In the genomic region with DNA sequence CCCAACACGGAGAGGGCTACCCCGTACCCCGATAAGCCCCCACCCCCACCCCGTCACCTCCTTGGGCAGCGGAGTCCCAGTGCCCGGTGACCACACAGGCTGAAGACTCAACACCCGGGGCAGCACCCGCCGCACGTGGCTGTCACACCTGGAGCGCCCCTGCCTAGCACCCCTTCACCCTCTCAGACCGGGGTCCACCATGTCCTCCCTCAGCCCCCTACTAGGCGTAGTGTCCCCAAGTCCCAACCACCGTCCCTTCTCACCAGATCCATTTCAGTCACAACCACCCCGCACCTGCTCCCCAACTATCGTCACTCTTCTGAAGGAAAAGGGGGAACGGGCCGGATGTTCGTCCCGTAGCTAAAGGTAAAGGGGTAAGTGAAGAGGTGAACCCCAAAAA, we compare ENCODE assay signal across 7 mouse cellular contexts. TPM values are rescaled to one million over a fixed set of nuclear protein-coding genes. Genes with fewer than 3 reads are reported as not detected.
DNase-seq lines count a peak whose midpoint lies in the region; ATAC-seq and TF ChIP-seq lines count a peak whose summit lies in the region.

No protein-coding gene starts in this region.

- H3K9me3 ChIP-seq in forebrain, embryonic 15.5 days = no peaks in the 10 kb centered on the region
- H3K9me3 ChIP-seq in limb, embryonic 14.5 days (ENCODE audit: control insufficient read depth, low read length) = no peaks in the 10 kb centered on the region
- H3K9me3 ChIP-seq in neural tube, embryonic 12.5 days = no peaks in the 10 kb centered on the region

- 0 out of 2 replicates have a peak overlapping the region, but pooled peaks have one; percentile 52 for H3K27ac ChIP-seq in forebrain, embryonic 15.5 days (replicated peaks)
- H3K27ac ChIP-seq in limb, embryonic 14.5 days (replicated peaks; ENCODE audit: low read depth, low read length) = no peak overlapping the region
- H3K27ac ChIP-seq in neural tube, embryonic 12.5 days = no peak overlapping the region

- peak overlapping the region; percentile 62 for H3K4me3 ChIP-seq in forebrain, embryonic 15.5 days
- H3K4me3 ChIP-seq in limb, embryonic 14.5 days (replicated peaks; ENCODE audit: low read length) = peak overlapping the region; percentile 50
- peak overlapping the region; percentile 51 for H3K4me3 ChIP-seq in neural tube, embryonic 12.5 days

- intact Hi-C loops in left cerebral cortex, postnatal 4 days (cut with DNase I) = no loop called here

- 30% methylated on average over 20 of the region's 20 CpGs for WGBS in forebrain, embryonic 15.5 days
- 23% methylated on average over 18 of the region's 20 CpGs for WGBS in limb, embryonic 14.5 days
- 16% methylated on average over 20 of the region's 20 CpGs for WGBS in neural tube, embryonic 12.5 days

- peak overlapping the region; percentile 67 for H3K4me2 ChIP-seq in forebrain, embryonic 15.5 days (replicated peaks)
- peak overlapping the region; percentile 76 for H3K4me2 ChIP-seq in limb, embryonic 14.5 days (replicated peaks; ENCODE audit: low read depth, low read length, severe bottlenecking)
- H3K4me2 ChIP-seq in neural tube, embryonic 12.5 days (replicated peaks) = peak overlapping the region; percentile 85

- TF ChIP-seq POLR2A in limb, embryonic 14.5 days (IDR thresholded peaks at IDR 0.05; ENCODE audit: borderline replicate concordance, extremely low read depth, insufficient read depth, insufficient read length) = no peak

- peaks cover 4% of the 10 kb centered on the region; the same call in 1 of the 2 replicates for H3K4me1 ChIP-seq in forebrain, embryonic 15.5 days
- H3K4me1 ChIP-seq in limb, embryonic 14.5 days (ENCODE audit: control insufficient read depth, insufficient read depth, low read length) = no peaks in the 10 kb centered on the region
- no peaks in the 10 kb centered on the region for H3K4me1 ChIP-seq in neural tube, embryonic 12.5 days

- peak; percentile 51 for ATAC-seq in forebrain, embryonic 15.5 days (replicated peaks)
- peak; percentile 7; the same call in 1 of the 2 replicates for ATAC-seq in limb, embryonic 14.5 days (ENCODE audit: low FRiP score, low read depth)
- ATAC-seq in neural tube, embryonic 12.5 days (ENCODE audit: low FRiP score, low read depth) = peak; percentile 72
- ATAC-seq in megakaryocyte-erythroid progenitor cell, adult 5-6 weeks (replicated peaks; ENCODE audit: low FRiP score, low TSS enrichment, poor library complexity, severe bottlenecking) = no peak; the same call in 1 of the 2 replicates

- no peaks in the 10 kb centered on the region for H3K27me3 ChIP-seq in forebrain, embryonic 15.5 days
- no peaks in the 10 kb centered on the region for H3K27me3 ChIP-seq in limb, embryonic 14.5 days (ENCODE audit: control insufficient read depth, insufficient read depth, low read length)
- no peaks in the 10 kb centered on the region for H3K27me3 ChIP-seq in neural tube, embryonic 12.5 days (replicated peaks)

- DNase-seq in left cerebral cortex, postnatal 4 days = peak; percentile 10
- DNase-seq in left cerebral cortex, adult 8-10 months (ENCODE audit: low spot score in 2 of 2) = no peak
- DNase-seq in c-Kit-positive CD71-positive TER-119-positive erythroid progenitor cells, embryonic 14.5 days (ENCODE audit: low spot score) = peak; percentile 19
- no peak for DNase-seq in limb, embryonic 14.5 days (ENCODE audit: low spot score)

- no peaks in the 10 kb centered on the region for H3K36me3 ChIP-seq in forebrain, embryonic 15.5 days
- H3K36me3 ChIP-seq in limb, embryonic 14.5 days (ENCODE audit: control insufficient read depth, insufficient read depth, low read length) = no peaks in the 10 kb centered on the region
- no peaks in the 10 kb centered on the region for H3K36me3 ChIP-seq in neural tube, embryonic 12.5 days

- peak overlapping the region; percentile 55 for H3K9ac ChIP-seq in forebrain, embryonic 15.5 days (replicated peaks)
- peak overlapping the region; percentile 55 for H3K9ac ChIP-seq in limb, embryonic 14.5 days (ENCODE audit: low read depth, low read length, severe bottlenecking)
- peak overlapping the region; percentile 54 for H3K9ac ChIP-seq in neural tube, embryonic 12.5 days

RNA-seq across cellular contexts. Expression of gene Txlng, which starts 0.5 kb away (rescaled TPM):
- total RNA-seq in left cerebral cortex, postnatal 4 days (2021) = 10 to 100 TPM; 12.3 to 13.7 TPM
- 10 to 100 TPM; 17.9 to 20.6 (median 18.4) TPM for total RNA-seq in left cerebral cortex, adult 8-10 months (2022)
- 15.0 and 15.4 TPM in 2 replicates for polyA plus RNA-seq in forebrain, embryonic 15.5 days (2015; fragmentation: Nextera tagmentation; extraction: Ambion mirVana)
- 12.4 and 12.8 TPM in 2 replicates for polyA plus RNA-seq in limb, embryonic 14.5 days (2012; rRNA removed)
- 11.9 and 13.1 TPM in 2 replicates for polyA plus RNA-seq in limb, embryonic 14.5 days (2014; fragmentation: Nextera tagmentation; extraction: Ambion mirVana)
- 15.1 and 17.5 TPM in 2 replicates for polyA plus RNA-seq in neural tube, embryonic 12.5 days (2016; fragmentation: Nextera tagmentation; extraction: Ambion mirVana)
- total RNA-seq in megakaryocyte-erythroid progenitor cell, adult 5-6 weeks (2014; fragmentation: Nextera tagmentation) = 21.0 and 27.3 TPM in 2 replicates
- total RNA-seq in megakaryocyte-erythroid progenitor cell, adult 5-6 weeks (2017) = 49.8 and 64.6 TPM in 2 replicates

RNA-seq across cellular contexts. Expression of gene Syap1, which starts 59.5 kb away (rescaled TPM):
- 10 to 100 TPM; 34.0 TPM for total RNA-seq in left cerebral cortex, postnatal 4 days (2021)
- total RNA-seq in left cerebral cortex, adult 8-10 months (2022) = 10 to 100 TPM; 22.2 to 27.2 (median 25.4) TPM
- polyA plus RNA-seq in forebrain, embryonic 15.5 days (2015; fragmentation: Nextera tagmentation; extraction: Ambion mirVana) = 30.1 and 31.2 TPM in 2 replicates
- 29.1 and 39.6 TPM in 2 replicates for polyA plus RNA-seq in limb, embryonic 14.5 days (2012; rRNA removed)
- 49.8 and 52.6 TPM in 2 replicates for polyA plus RNA-seq in limb, embryonic 14.5 days (2014; fragmentation: Nextera tagmentation; extraction: Ambion mirVana)
- polyA plus RNA-seq in neural tube, embryonic 12.5 days (2016; fragmentation: Nextera tagmentation; extraction: Ambion mirVana) = 36.8 and 38.4 TPM in 2 replicates
- 11.9 and 15.8 TPM in 2 replicates for total RNA-seq in megakaryocyte-erythroid progenitor cell, adult 5-6 weeks (2014; fragmentation: Nextera tagmentation)
- 34.9 and 45.0 TPM in 2 replicates for total RNA-seq in megakaryocyte-erythroid progenitor cell, adult 5-6 weeks (2017)

Comparison
In these comparisons a context has a peak if more than half of its experiments do, and no peak if none do; other contexts are left out.
1. DNase-seq: peak in left cerebral cortex, postnatal 4 days (single experiment) and c-Kit-positive CD71-positive TER-119-positive erythroid progenitor cells, embryonic 14.5 days (single experiment); none in left cerebral cortex, adult 8-10 months (0 of 2) and limb, embryonic 14.5 days (single experiment).
2. Peak in every context shown above with its lines, with median percentiles within 50 percentile points of each other: H3K4me2 ChIP-seq, H3K4me3 ChIP-seq and H3K9ac ChIP-seq.